Mouse (Mus musculus) urinary bladder, postnatal 10 days (tissue): Measurements from ENCODE around the gene Rhbdd1.

Experiments used
- DNase-seq: peaks from one replicate; pipeline ENCODE4 v3.0.0; 2022; ENCODE audit warnings: low spot score

The Rhbdd1 gene

DNA sequence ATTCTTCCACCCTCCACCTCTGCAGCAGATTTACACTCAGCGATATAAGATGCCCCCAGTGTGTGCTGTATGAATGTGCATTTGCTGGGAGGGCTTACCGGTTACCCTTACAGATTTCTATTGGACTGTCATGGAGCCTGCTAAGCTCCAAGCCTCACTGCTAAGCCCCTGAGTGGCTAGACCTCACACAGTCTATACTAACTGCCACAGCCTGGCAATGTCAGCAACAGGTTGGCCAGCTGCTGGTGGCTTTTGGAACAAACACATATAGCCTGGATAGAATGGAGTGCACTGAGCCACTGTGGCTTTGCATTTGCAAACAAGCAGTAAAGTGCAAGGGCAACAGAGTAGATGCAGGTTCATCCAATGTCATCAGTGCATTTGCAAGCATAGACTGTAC is 175.7 kb downstream of the Rhbdd1 start:
- no peak for DNase-seq
